Mouse (Mus musculus) embryonic stem cell, embryonic (primary cell): ENCODE results near the gene Zfp366.

Experiments
- CTCF ChIA-PET, 4 experiments: fragments of 300-600 bp in 2 of 4; fragments of 350-600 bp in 2 of 4; sonication (Branson Sonifier 250); formaldehyde crosslinking; loops; one replicate each; lab custom pipeline; 2022; ENCODE audit warnings: inconsistent platforms in 2 of 4; lab: Charles Lee
- POLR2A ChIA-PET, 4 experiments: fragments of 300-600 bp in 2 of 4; fragments of 350-600 bp in 2 of 4; sonication (Branson Sonifier 250); formaldehyde crosslinking; loops; one replicate each; lab custom pipeline; 2022; ENCODE audit warnings: antibody characterized with exemption in 4 of 4, inconsistent platforms in 1 of 4; lab: Charles Lee

Gene Zfp366

GRCm38 (mm10) chr13:99219586-99219985, 35.0 kb downstream of the Zfp366 start:
- POLR2A ChIA-PET, result no interaction called here
- CTCF ChIA-PET, result no interaction called here

- ChIA-PET POLR2A (no interaction called here), CTCF (no interaction called here)
These were observed 37.4 kb downstream of the Zfp366 start for GRCm38 (mm10) chr13:99221996-99222395.

- ChIA-PET POLR2A (no interaction called here), CTCF (no interaction called here)
These were observed 37.9 kb downstream of the Zfp366 start for GRCm38 (mm10) chr13:99222476-99222875.

- ChIA-PET POLR2A (no interaction called here), CTCF (no interaction called here)
These were observed 38.8 kb downstream of the Zfp366 start for GRCm38 (mm10) chr13:99223321-99223884.

GRCm38 (mm10) chr13:99223917-99224316, 39.3 kb downstream of the Zfp366 start:
- ChIA-PET POLR2A (interaction anchor here in 2 of 4 experiments (0.6 to 1.3 kb wide), 3 partner anchors 10 to 614 kb away, joined by 3 read pairs; no protein-coding TSS in a partner anchor), CTCF (no interaction called here)

GRCm38 (mm10) chr13:99225374-99226240, 41.0 kb downstream of the Zfp366 start:
- POLR2A ChIA-PET, result interaction anchor here in 2 of 4 experiments (0.6 to 1.3 kb wide), 2 partner anchors 11 to 54 kb away, joined by 3 to 4 read pairs; no protein-coding TSS in a partner anchor
- CTCF ChIA-PET, result no interaction called here

GRCm38 (mm10) chr13:99226809-99227208, 42.2 kb downstream of the Zfp366 start:
- ChIA-PET CTCF (no interaction called here), POLR2A (no interaction called here)

- CTCF ChIA-PET, result interaction anchor here in 1 of 4 experiments (0.6 kb wide), 1 partner anchor 53 kb away, joined by 3 read pairs; no protein-coding TSS in a partner anchor
- POLR2A ChIA-PET, result no interaction called here
These were observed 43.0 kb downstream of the Zfp366 start for GRCm38 (mm10) chr13:99227456-99228250.

GRCm38 (mm10) chr13:99228821-99229570, 44.4 kb downstream of the Zfp366 start:
- CTCF ChIA-PET, result no interaction called here
- POLR2A ChIA-PET, result interaction anchor here in 3 of 4 experiments (0.5 to 1.4 kb wide), 6 partner anchors 10 to 724 kb away, joined by 3 read pairs; no protein-coding TSS in a partner anchor

GRCm38 (mm10) chr13:99229641-99230494, 45.2 kb downstream of the Zfp366 start:
- ChIA-PET POLR2A (interaction anchor here in 2 of 4 experiments (0.6 to 1.4 kb wide), 6 partner anchors 10 to 395 kb away, joined by 3 read pairs; no protein-coding TSS in a partner anchor), CTCF (interaction anchor here in 2 of 4 experiments (0.6 to 0.7 kb wide), 2 partner anchors 36 to 1626 kb away, joined by 3 to 5 read pairs; no protein-coding TSS in a partner anchor)

- POLR2A ChIA-PET, result interaction anchor here in 1 of 4 experiments (0.7 kb wide), 1 partner anchor 396 kb away, joined by 3 read pairs; no protein-coding TSS in a partner anchor
- CTCF ChIA-PET, result interaction anchor here in 1 of 4 experiments (0.6 kb wide), 1 partner anchor 1626 kb away, joined by 5 read pairs; no protein-coding TSS in a partner anchor
These were observed 45.9 kb downstream of the Zfp366 start for GRCm38 (mm10) chr13:99230495-99230868.

- ChIA-PET POLR2A (no interaction called here), CTCF (no interaction called here)
These were observed 48.7 kb downstream of the Zfp366 start for GRCm38 (mm10) chr13:99233333-99233732.

GRCm38 (mm10) chr13:99233956-99234355, 49.3 kb downstream of the Zfp366 start:
- POLR2A ChIA-PET, result interaction anchor here in 1 of 4 experiments (1.7 kb wide), 1 partner anchor 23 kb away, joined by 3 read pairs; no protein-coding TSS in a partner anchor

GRCm38 (mm10) chr13:99235428-99236210, 51.0 kb downstream of the Zfp366 start:
- CTCF ChIA-PET, result no interaction called here
- POLR2A ChIA-PET, result interaction anchor here in 1 of 4 experiments (1.7 kb wide), 1 partner anchor 21 kb away, joined by 3 read pairs; no protein-coding TSS in a partner anchor

More at GRCm38 (mm10) chr13:99233956-99234355, 49.3 kb downstream of the Zfp366 start:
- CTCF ChIA-PET, result interaction anchor here in 1 of 4 experiments (0.5 kb wide), 1 partner anchor 935 kb away, joined by 3 read pairs; no protein-coding TSS in a partner anchor

GRCm38 (mm10) chr13:99236222-99236621, 51.6 kb downstream of the Zfp366 start:
- ChIA-PET POLR2A (no interaction called here), CTCF (no interaction called here)

GRCm38 (mm10) chr13:99237122-99237521, 52.5 kb downstream of the Zfp366 start:
- POLR2A ChIA-PET, result no interaction called here

More at GRCm38 (mm10) chr13:99237122-99237521, 52.5 kb downstream of the Zfp366 start:
- CTCF ChIA-PET, result interaction anchor here in 1 of 4 experiments (0.6 kb wide), 1 partner anchor 137 kb away, joined by 3 read pairs; no protein-coding TSS in a partner anchor
